Mouse (Mus musculus): ENCODE measurements at regions not wholly inside any gene's neighbourhood (a gene's known extent, or its start where the extent isn't known, plus 50 kb on each side); places are given as distances from the start of the nearest gene placed in this dataset.

DNA sequence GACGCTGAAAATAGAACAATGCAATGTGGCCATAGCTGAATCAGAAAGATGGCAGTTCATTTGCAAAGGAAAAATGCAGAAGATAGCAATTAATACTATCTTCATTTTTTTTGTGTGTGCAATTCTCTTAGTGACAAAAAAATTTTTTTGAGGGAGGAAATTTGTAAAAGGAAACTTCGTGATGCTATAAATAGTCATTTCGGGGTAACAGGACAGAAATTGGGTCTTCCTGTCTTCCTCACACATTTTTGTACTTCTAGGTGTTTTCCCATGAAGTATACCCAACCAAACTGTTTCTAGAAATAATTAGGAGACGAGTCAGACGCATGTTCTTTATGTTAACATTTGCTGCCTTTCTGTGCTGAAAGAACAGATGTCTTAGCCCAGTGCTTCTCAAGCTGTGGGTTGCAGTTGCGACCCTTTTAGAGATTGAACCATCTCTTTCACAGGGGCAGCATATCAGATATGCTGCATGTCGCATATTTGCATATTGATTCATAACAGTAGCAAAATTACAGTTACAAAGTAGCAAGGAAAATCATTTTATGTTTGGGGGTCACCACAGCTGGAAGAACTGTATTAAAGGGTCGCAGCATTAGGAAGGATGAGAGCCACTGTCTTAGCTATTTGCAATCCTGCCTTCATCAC lies 172.2 kb upstream of the Tank start:
- TF ChIP-seq CTCF (IDR thresholded peaks at IDR 0.05; ENCODE audit: low read depth): no peak
- no peak for TF ChIP-seq EP300 (IDR thresholded peaks at IDR 0.05; ENCODE audit: low read depth)
